Mouse (Mus musculus) limb, embryonic 12.5 days (tissue): ENCODE measurements around the gene Nr3c2. TPM values are rescaled to one million over a fixed set of nuclear protein-coding genes. Genes with fewer than 3 reads are reported as not detected.

Source experiments
- ATAC-seq: fragments of 200-750 bp; cut with Nextera tagmentation; 2 replicates; pipeline ENCODE4 v1.8.0; 2017; ENCODE audit warnings: low read depth, moderate TSS enrichment; ENCODE audit not compliant: insufficient number of reproducible peaks, insufficient read depth, low FRiP score, low TSS enrichment
- H3K27ac ChIP-seq: fragments of 300-500 bp; sonication (generic); 2 replicates; pipeline ENCODE4 v1.5.1; 2016; ENCODE audit warnings: mild to moderate bottlenecking, moderate library complexity
- H3K27me3 ChIP-seq: fragments of 300-500 bp; sonication (generic); 2 replicates; pipeline ENCODE4 v1.6.1; 2016; ENCODE audit warnings: mild to moderate bottlenecking, moderate library complexity
- H3K36me3 ChIP-seq: fragments of 300-500 bp; sonication (generic); 2 replicates; pipeline ENCODE4 v1.6.1; 2016; ENCODE audit warnings: mild to moderate bottlenecking, moderate library complexity
- H3K4me1 ChIP-seq: fragments of 300-500 bp; sonication (generic); replicated peaks from 2 replicates; pipeline ENCODE4 v1.6.1; 2016
- H3K4me2 ChIP-seq: fragments of 300-500 bp; sonication (generic); 2 replicates; pipeline ENCODE4 v1.6.1; 2016; ENCODE audit warnings: mild to moderate bottlenecking, moderate library complexity
- H3K4me3 ChIP-seq: fragments of 300-500 bp; sonication (generic); replicated peaks from 2 replicates; pipeline ENCODE4 v1.5.1; 2016; ENCODE audit warnings: mild to moderate bottlenecking
- H3K9ac ChIP-seq: fragments of 300-500 bp; sonication (generic); replicated peaks from 2 replicates; pipeline ENCODE4 v1.6.1; 2016; ENCODE audit warnings: mild to moderate bottlenecking, moderate library complexity
- H3K9me3 ChIP-seq: fragments of 300-500 bp; sonication (generic); 2 replicates; pipeline ENCODE4 v1.6.1; 2016; ENCODE audit warnings: mild to moderate bottlenecking, moderate library complexity
- WGBS: fragments of 180-500 bp; shearing (Covaris S2); methylation state at CpG from one replicate; pipeline ENCODE4 v1.1.7; 2016; 5-methylcytosine and 5-hydroxymethylcytosine counted together
- polyA plus RNA-seq: library from polyadenylated mRNA; unstranded; fragments of >200 nt; fragmentation: Nextera tagmentation; extraction: Ambion mirVana; gene quantifications from 2 replicates; pipeline ENCODE4 v1.2.1, GENCODE M21; 2016

The Nr3c2 gene
- polyA plus RNA-seq, 1 experiment from 2014 or later, result 0.64 TPM

- peak; percentile 42; the same call in 1 of the 2 replicates for ATAC-seq
- H3K4me3 ChIP-seq, result no peak overlapping the region
- H3K9ac ChIP-seq, result no peak overlapping the region
- no peaks in the 10 kb centered on the region for H3K9me3 ChIP-seq
- peaks cover 5% of the 10 kb centered on the region for H3K4me1 ChIP-seq
- 73% methylated on average over 13 of the region's 13 CpGs for WGBS
- no peaks in the 10 kb centered on the region for H3K36me3 ChIP-seq
- H3K27ac ChIP-seq, result peak overlapping the region; percentile 17; the same call in 1 of the 2 replicates
- no peaks in the 10 kb centered on the region for H3K27me3 ChIP-seq
- no peak overlapping the region for H3K4me2 ChIP-seq
These were observed 124.8 kb downstream of the Nr3c2 start for GRCm38 (mm10) chr8:77023837-77024710.

- Histone ChIP-seq H3K9ac (no peak overlapping the region), H3K9me3 (no peaks in the 10 kb centered on the region), H3K27me3 (no peaks in the 10 kb centered on the region), H3K4me1 (no peaks in the 10 kb centered on the region), H3K36me3 (no peaks in the 10 kb centered on the region), H3K4me3 (no peak overlapping the region), H3K27ac (no peak overlapping the region), H3K4me2 (no peak overlapping the region)
- no peak for ATAC-seq
- WGBS, result 83% methylated on average over 3 of the region's 3 CpGs
These were observed 132.0 kb downstream of the Nr3c2 start for GRCm38 (mm10) chr8:77031213-77031612.

DNA sequence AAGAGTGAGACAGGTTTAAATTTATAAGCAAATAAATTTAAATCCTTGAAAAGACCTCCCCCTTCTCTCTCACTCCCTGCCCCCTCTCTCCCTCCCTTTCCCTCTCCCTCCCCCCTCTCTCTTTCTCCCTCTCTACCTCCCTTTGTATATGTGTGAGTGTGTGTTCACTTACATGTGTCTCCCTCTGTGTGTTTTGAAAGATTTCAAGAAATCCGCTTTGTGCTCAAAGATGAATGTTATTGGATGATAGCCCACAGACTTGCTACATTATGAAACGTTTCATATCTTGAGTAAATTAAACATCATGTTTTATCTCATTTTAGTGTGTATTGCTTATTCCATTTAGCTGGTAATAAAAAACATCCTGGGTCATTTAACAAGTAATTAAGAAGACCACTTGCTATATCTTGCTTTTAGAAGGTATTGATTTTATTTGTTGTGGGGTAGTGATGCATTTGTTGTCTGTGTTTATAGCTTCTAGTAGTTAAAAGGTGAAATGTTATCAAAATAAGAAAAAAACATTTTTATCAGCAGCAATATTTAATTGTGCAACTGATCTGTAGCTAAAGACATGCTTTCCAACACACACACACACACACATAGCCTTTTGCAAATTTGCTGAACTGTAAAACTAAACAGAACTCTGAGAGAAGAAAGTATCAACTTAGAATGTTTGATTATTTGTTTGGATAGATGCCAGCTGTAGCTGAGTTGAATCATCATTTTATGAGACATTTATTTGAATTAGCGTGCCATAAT is 134.6 kb downstream of the Nr3c2 start:
- H3K9ac ChIP-seq, result no peak overlapping the region

GRCm38 (mm10) chr8:77034465-77034829 is 135.2 kb downstream of the Nr3c2 start:
- Histone ChIP-seq H3K9me3 (no peaks in the 10 kb centered on the region), H3K27me3 (no peaks in the 10 kb centered on the region), H3K4me3 (no peak overlapping the region), H3K9ac (no peak overlapping the region), H3K4me2 (no peak overlapping the region), H3K4me1 (no peaks in the 10 kb centered on the region), H3K36me3 (no peaks in the 10 kb centered on the region), H3K27ac (no peak overlapping the region)
- 89% methylated on average over 7 of the region's 7 CpGs for WGBS
- ATAC-seq, result no peak

More for the DNA sequence above, 134.6 kb downstream of the Nr3c2 start:
- Histone ChIP-seq H3K4me2 (no peak overlapping the region), H3K36me3 (no peaks in the 10 kb centered on the region), H3K27me3 (no peaks in the 10 kb centered on the region), H3K9me3 (no peaks in the 10 kb centered on the region), H3K4me3 (no peak overlapping the region), H3K27ac (no peak overlapping the region), H3K4me1 (no peaks in the 10 kb centered on the region)
- 76% methylated on average over 3 of the region's 3 CpGs for WGBS
- ATAC-seq, result no peak

DNA sequence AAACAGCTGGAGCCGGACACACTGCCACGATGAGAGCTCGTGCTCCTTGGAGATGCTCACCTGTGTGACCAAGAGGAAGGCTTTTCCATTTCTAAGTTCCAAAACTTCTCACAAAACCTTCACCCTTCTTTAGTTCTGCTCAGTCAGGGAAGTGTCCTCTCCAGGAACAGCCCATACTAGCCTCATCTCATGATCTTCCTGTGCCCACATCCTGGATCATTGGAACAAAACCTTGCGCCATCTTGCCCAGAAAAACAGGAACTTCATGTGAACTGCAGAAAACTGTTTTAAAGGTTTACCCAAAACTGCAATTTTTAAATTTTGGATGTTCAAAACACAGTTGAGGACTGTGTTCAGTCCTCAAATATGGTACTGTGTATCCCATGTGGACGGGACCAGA is 142.0 kb downstream of the Nr3c2 start:
- Histone ChIP-seq H3K27me3 (no peaks in the 10 kb centered on the region), H3K36me3 (no peaks in the 10 kb centered on the region), H3K4me3 (no peak overlapping the region), H3K27ac (no peak overlapping the region), H3K4me2 (no peak overlapping the region), H3K4me1 (no peaks in the 10 kb centered on the region), H3K9me3 (no peaks in the 10 kb centered on the region), H3K9ac (no peak overlapping the region)
- WGBS, result 89% methylated on average over 5 of the region's 5 CpGs
- ATAC-seq, result no peak

GRCm38 (mm10) chr8:77044849-77045248 is 145.6 kb downstream of the Nr3c2 start:
- Histone ChIP-seq H3K27ac (no peak overlapping the region), H3K9me3 (no peaks in the 10 kb centered on the region), H3K9ac (no peak overlapping the region), H3K4me1 (no peaks in the 10 kb centered on the region), H3K4me3 (no peak overlapping the region), H3K4me2 (no peak overlapping the region), H3K27me3 (no peaks in the 10 kb centered on the region), H3K36me3 (no peaks in the 10 kb centered on the region)
- 85% methylated on average over 12 of the region's 12 CpGs for WGBS
- ATAC-seq, result no peak

GRCm38 (mm10) chr8:77045711-77046110 is 146.5 kb downstream of the Nr3c2 start:
- Histone ChIP-seq H3K4me3 (no peak overlapping the region), H3K9ac (no peak overlapping the region), H3K27ac (no peak overlapping the region)

DNA sequence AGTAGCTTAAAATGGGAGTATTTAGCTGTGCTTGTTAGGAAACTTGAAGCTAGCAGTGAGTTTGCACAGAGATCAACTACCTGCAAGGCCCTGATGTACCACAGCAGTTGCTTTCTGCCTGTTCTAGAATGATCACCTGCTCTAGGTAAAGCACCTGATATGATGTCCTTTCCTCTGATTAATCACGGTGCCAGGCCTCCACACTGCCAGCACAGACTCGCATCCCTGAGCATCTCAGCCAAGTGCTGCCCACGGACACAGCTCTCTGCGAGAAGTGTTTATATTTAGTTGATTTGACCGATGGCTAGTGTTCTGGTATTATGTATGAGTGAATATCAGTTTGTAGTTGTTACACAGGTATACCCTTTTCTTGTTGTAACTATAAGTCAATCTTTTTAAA is 147.0 kb downstream of the Nr3c2 start:
- no peak overlapping the region for H3K4me2 ChIP-seq
- no peak for ATAC-seq
- no peaks in the 10 kb centered on the region for H3K36me3 ChIP-seq
- 94% methylated on average over 5 of the region's 5 CpGs for WGBS
- H3K27me3 ChIP-seq, result no peaks in the 10 kb centered on the region
- no peaks in the 10 kb centered on the region for H3K4me1 ChIP-seq
- no peak overlapping the region for H3K4me3 ChIP-seq
- H3K27ac ChIP-seq, result no peak overlapping the region
- H3K9ac ChIP-seq, result no peak overlapping the region
- no peaks in the 10 kb centered on the region for H3K9me3 ChIP-seq

More at GRCm38 (mm10) chr8:77045711-77046110, 146.5 kb downstream of the Nr3c2 start:
- Histone ChIP-seq H3K9me3 (no peaks in the 10 kb centered on the region), H3K27me3 (no peaks in the 10 kb centered on the region), H3K4me1 (no peaks in the 10 kb centered on the region), H3K4me2 (no peak overlapping the region), H3K36me3 (no peaks in the 10 kb centered on the region)
- WGBS, result 88% methylated on average over 1 of the region's 1 CpGs
- ATAC-seq, result no peak

- Histone ChIP-seq H3K4me3 (no peak overlapping the region), H3K27ac (no peak overlapping the region), H3K4me2 (no peak overlapping the region), H3K9me3 (no peaks in the 10 kb centered on the region), H3K9ac (no peak overlapping the region), H3K36me3 (no peaks in the 10 kb centered on the region), H3K27me3 (no peaks in the 10 kb centered on the region), H3K4me1 (no peaks in the 10 kb centered on the region)
- 77% methylated on average over 3 of the region's 3 CpGs for WGBS
- no peak for ATAC-seq
These were observed 147.5 kb downstream of the Nr3c2 start for GRCm38 (mm10) chr8:77046731-77047130.

DNA sequence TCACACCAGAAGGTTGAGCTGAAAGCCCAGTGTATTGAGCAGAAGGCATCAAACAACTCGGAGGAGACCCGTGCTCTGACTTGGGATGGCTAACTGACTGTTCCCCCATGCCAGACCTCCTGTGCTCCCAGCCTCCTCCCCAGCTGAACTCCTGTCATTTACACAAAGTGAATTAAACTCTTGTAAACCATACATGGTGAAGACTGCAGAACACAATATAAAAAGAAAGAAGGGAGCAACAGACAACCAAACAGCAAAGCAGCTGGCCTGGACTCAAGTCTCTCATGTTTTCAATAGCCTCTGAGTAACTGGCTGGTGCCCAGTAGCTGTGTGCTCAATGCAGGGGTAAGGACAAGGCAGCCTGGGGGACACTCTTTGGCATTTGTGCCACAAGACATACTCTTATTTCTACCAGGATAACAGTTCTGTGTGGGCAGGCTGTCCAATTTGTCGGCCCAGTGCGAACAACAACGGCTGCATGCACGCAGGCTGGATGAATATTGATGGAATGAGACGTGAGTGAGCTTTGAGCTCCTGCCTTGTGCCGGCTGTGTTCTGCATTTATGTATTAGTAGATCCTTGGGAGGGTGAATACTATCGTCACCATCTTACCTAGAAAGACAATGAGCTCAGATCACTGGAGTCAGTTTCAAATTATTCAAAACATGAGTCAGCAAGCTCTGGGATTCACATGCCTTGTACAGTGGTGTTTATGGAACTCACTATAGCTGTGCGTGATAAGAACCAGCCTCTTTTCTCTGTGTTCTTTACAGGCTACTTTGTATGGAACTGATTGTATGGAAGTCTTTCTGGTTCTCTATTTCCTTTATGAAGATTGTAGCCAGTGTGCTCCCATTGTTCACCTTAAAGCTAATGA is 152.4 kb downstream of the Nr3c2 start:
- no peak overlapping the region for H3K4me3 ChIP-seq
- no peak overlapping the region for H3K4me2 ChIP-seq
- no peak overlapping the region for H3K9ac ChIP-seq
- 87% methylated on average over 10 of the region's 10 CpGs for WGBS
- H3K27ac ChIP-seq, result no peak overlapping the region
- ATAC-seq, result no peak
- H3K9me3 ChIP-seq, result no peaks in the 10 kb centered on the region
- no peaks in the 10 kb centered on the region for H3K36me3 ChIP-seq
- H3K4me1 ChIP-seq, result no peaks in the 10 kb centered on the region
- no peaks in the 10 kb centered on the region for H3K27me3 ChIP-seq
